Mouse (Mus musculus) gastrocnemius, postnatal 25 days (tissue): ENCODE results near the gene Vav2. TPM values are rescaled to one million over a fixed set of nuclear protein-coding genes. Genes with fewer than 3 reads are reported as not detected.

Source experiments
- DNase-seq: peaks from one replicate; pipeline ENCODE4 v3.0.0; 2022
- total RNA-seq, 2 experiments: library from RNA; stranded (reverse); gene quantifications; 1 replicate in 1 of 2; 2 replicates in 1 of 2; pipeline ENCODE4 v1.2.3; 2021

Gene Vav2
- total RNA-seq, 2 experiments from 2014 or later = 2.4 to 4.4 TPM

- no peak for DNase-seq
Observed at GRCm38 (mm10) chr2:27368980-27369379, 57.9 kb downstream of the Vav2 start.

- no peak for DNase-seq
Observed at GRCm38 (mm10) chr2:27365296-27365695, 61.5 kb downstream of the Vav2 start.

GRCm38 (mm10) chr2:27361786-27362185 lies 65.0 kb downstream of the Vav2 start:
- no peak for DNase-seq

GRCm38 (mm10) chr2:27358461-27358860 lies 68.4 kb downstream of the Vav2 start:
- DNase-seq = no peak

- no peak for DNase-seq
Observed at GRCm38 (mm10) chr2:27355684-27356083, 71.1 kb downstream of the Vav2 start.

GRCm38 (mm10) chr2:27354610-27355211 lies 72.1 kb downstream of the Vav2 start:
- no peak for DNase-seq

- DNase-seq = no peak
Observed at GRCm38 (mm10) chr2:27352720-27353119, 74.1 kb downstream of the Vav2 start.

- no peak for DNase-seq
Observed at GRCm38 (mm10) chr2:27350371-27350770, 76.5 kb downstream of the Vav2 start.

GRCm38 (mm10) chr2:27343984-27344453 lies 82.8 kb downstream of the Vav2 start:
- DNase-seq = no peak

GRCm38 (mm10) chr2:27340682-27341081 lies 86.2 kb downstream of the Vav2 start:
- no peak for DNase-seq

GRCm38 (mm10) chr2:27339051-27339450 lies 87.8 kb downstream of the Vav2 start:
- no peak for DNase-seq

GRCm38 (mm10) chr2:27337261-27337660 lies 89.6 kb downstream of the Vav2 start:
- no peak for DNase-seq

GRCm38 (mm10) chr2:27336600-27336999 lies 90.2 kb downstream of the Vav2 start:
- DNase-seq = no peak

- DNase-seq = no peak
Observed at GRCm38 (mm10) chr2:27334816-27335215, 92.0 kb downstream of the Vav2 start.

- DNase-seq = no peak
Observed at GRCm38 (mm10) chr2:27331560-27331959, 95.3 kb downstream of the Vav2 start.

GRCm38 (mm10) chr2:27330446-27330845 lies 96.4 kb downstream of the Vav2 start:
- no peak for DNase-seq

- DNase-seq = no peak
Observed at GRCm38 (mm10) chr2:27329386-27330060, 97.3 kb downstream of the Vav2 start.

- DNase-seq = no peak
Observed at GRCm38 (mm10) chr2:27328613-27329041, 98.2 kb downstream of the Vav2 start.

GRCm38 (mm10) chr2:27327886-27328285 lies 98.9 kb downstream of the Vav2 start:
- DNase-seq = no peak

GRCm38 (mm10) chr2:27327076-27327475 lies 99.8 kb downstream of the Vav2 start:
- DNase-seq = no peak

GRCm38 (mm10) chr2:27326357-27326756 lies 100.5 kb downstream of the Vav2 start:
- DNase-seq = no peak

GRCm38 (mm10) chr2:27324690-27325089 lies 102.1 kb downstream of the Vav2 start:
- DNase-seq = no peak

GRCm38 (mm10) chr2:27321431-27321875 lies 105.4 kb downstream of the Vav2 start:
- DNase-seq = no peak

GRCm38 (mm10) chr2:27320820-27321219 lies 106.0 kb downstream of the Vav2 start:
- DNase-seq = no peak
